Mouse (Mus musculus) CD8-positive naive resting alpha-beta T cell, adult 57 days (primary cell): ENCODE measurements around the gene Pxdn. TPM values are rescaled to one million over a fixed set of nuclear protein-coding genes. Genes with fewer than 3 reads are reported as not detected.

Experiments used
- total RNA-seq: library from RNA; stranded (reverse); gene quantifications from one replicate; pipeline ENCODE4 v1.2.4, GENCODE M21; 2023

The Pxdn gene
- not detected for total RNA-seq

GRCm38 (mm10) chr12:29937308-29937707 lies at the start of gene Pxdn:
TSS of gene Pxdn (plus strand) at chr12:29937608.

Other genes with a start within 250 kb of the Pxdn start
- gene Tpo, start 195.0 kb downstream of the Pxdn start, total RNA-seq = not detected